Mouse (Mus musculus) erythroid progenitor cell, adult 5-6 weeks (primary cell): ENCODE data around the gene Prss35. TPM values are rescaled to one million over a fixed set of nuclear protein-coding genes. Genes with fewer than 3 reads are reported as not detected.

Experiments used
- ATAC-seq: replicated peaks from 2 replicates; pipeline ENCODE4 v1.8.0; 2016; ENCODE audit warnings: moderate number of reproducible peaks, mild to moderate bottlenecking, moderate TSS enrichment, inconsistent platforms; ENCODE audit not compliant: poor library complexity, low FRiP score, severe bottlenecking
- total RNA-seq, 2 experiments: library from RNA; stranded (forward) in 1 of 2; stranded (reverse) in 1 of 2; fragments of 150-400 nt in 1 of 2; fragments of 186-747, 209-891 nt in 1 of 2; gene quantifications; 2 replicates each; pipeline versions ENCODE4 v1.2.3 to v1.2.4; 2015 to 2017; ENCODE audit warnings: low replicate concordance in 2 of 2

Gene Prss35
- total RNA-seq, 2 experiments from 2014 or later = not detected

- ATAC-seq = no peak
These were observed 15.1 kb upstream of the Prss35 start for GRCm38 (mm10) chr9:86728214-86728814.

GRCm38 (mm10) chr9:86729084-86729483 lies 14.4 kb upstream of the Prss35 start:
- no peak for ATAC-seq

- no peak for ATAC-seq
These were observed 13.6 kb upstream of the Prss35 start for GRCm38 (mm10) chr9:86729811-86730210.

- no peak for ATAC-seq
These were observed 9.1 kb upstream of the Prss35 start for GRCm38 (mm10) chr9:86734357-86734756.

GRCm38 (mm10) chr9:86734795-86735194 lies 8.7 kb upstream of the Prss35 start:
- ATAC-seq = no peak

GRCm38 (mm10) chr9:86736991-86737390 lies 6.5 kb upstream of the Prss35 start:
- no peak for ATAC-seq

GRCm38 (mm10) chr9:86738067-86738466 lies 5.4 kb upstream of the Prss35 start:
- ATAC-seq = no peak

GRCm38 (mm10) chr9:86738801-86739200 lies 4.6 kb upstream of the Prss35 start:
- ATAC-seq = no peak

GRCm38 (mm10) chr9:86739971-86740370 lies 3.5 kb upstream of the Prss35 start:
- no peak for ATAC-seq

- ATAC-seq = no peak
These were observed 592 bp downstream of the Prss35 start for GRCm38 (mm10) chr9:86744041-86744440.

GRCm38 (mm10) chr9:86745926-86746581 lies 2.6 kb downstream of the Prss35 start:
- ATAC-seq = no peak

- ATAC-seq = no peak
These were observed 19.3 kb downstream of the Prss35 start for GRCm38 (mm10) chr9:86762477-86763376.

- no peak for ATAC-seq
These were observed 20.6 kb downstream of the Prss35 start for GRCm38 (mm10) chr9:86764002-86764401.

- no peak for ATAC-seq
These were observed 23.5 kb downstream of the Prss35 start for GRCm38 (mm10) chr9:86766991-86767390.

GRCm38 (mm10) chr9:86772897-86773296 lies 29.4 kb downstream of the Prss35 start:
- ATAC-seq = no peak

GRCm38 (mm10) chr9:86773996-86774395 lies 30.5 kb downstream of the Prss35 start:
- ATAC-seq = no peak

GRCm38 (mm10) chr9:86775374-86775773 lies 31.9 kb downstream of the Prss35 start:
- no peak for ATAC-seq

GRCm38 (mm10) chr9:86777309-86777708 lies 33.9 kb downstream of the Prss35 start:
- no peak for ATAC-seq

- no peak for ATAC-seq
These were observed 34.8 kb downstream of the Prss35 start for GRCm38 (mm10) chr9:86778212-86778611.

- no peak for ATAC-seq
These were observed 38.0 kb downstream of the Prss35 start for GRCm38 (mm10) chr9:86781426-86781825.

GRCm38 (mm10) chr9:86782836-86783235 lies 39.4 kb downstream of the Prss35 start:
- no peak for ATAC-seq
